Mouse (Mus musculus): Measurements from ENCODE around the gene Cep41.

The Cep41 gene

DNA sequence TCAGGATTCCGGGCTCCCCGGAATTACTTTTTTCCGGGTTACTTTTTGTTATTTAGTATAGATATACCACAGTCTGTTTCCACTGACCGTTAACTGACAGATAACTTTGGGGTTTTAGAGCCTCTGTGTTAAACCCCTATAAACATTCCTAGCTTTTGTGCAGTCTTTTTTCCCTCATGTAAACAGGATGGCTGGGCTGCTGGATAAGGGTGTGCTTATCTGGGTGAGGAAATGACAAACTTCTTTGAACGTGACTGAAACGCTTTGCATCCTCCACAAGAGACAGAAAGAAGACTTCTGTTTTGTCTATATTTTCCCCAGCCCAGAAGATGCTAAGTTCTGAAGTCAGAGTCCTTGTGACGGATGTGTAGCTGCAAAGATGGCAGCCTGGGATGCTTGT is 18.9 kb upstream of the Cep41 start:
- in situ Hi-C loops (cut with MboI, MseI) = loop anchor here (10.0 kb wide), 1 partner anchor 288 kb away; no protein-coding TSS in a partner anchor

DNA sequence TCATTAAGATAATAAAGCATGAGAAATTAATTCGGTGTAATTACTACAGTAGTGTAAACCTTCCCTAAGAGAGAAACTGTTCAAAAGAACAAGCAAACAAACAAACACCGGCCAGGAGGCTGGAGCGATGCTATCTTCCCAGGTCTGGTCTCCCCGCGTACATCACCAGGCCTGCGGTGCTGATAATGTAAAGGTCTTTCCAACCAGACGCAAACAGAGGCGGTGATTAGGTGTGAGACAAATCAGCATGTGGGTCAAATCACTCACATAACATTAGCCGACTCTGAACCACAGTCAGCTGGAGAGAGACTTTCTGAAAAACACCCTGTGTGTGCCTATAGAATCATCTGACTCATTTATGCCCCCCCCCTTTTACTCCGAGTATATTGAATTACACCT is 17.8 kb upstream of the Cep41 start:
- in situ Hi-C loops (cut with MboI, MseI) = loop anchor here (10.0 kb wide), 1 partner anchor 287 kb away; no protein-coding TSS in a partner anchor

- in situ Hi-C loops (cut with MboI, MseI) = loop anchor here (10.0 kb wide), 1 partner anchor 286 kb away; no protein-coding TSS in a partner anchor
These were observed 17.1 kb upstream of the Cep41 start for GRCm38 (mm10) chr6:30710371-30711364.

DNA sequence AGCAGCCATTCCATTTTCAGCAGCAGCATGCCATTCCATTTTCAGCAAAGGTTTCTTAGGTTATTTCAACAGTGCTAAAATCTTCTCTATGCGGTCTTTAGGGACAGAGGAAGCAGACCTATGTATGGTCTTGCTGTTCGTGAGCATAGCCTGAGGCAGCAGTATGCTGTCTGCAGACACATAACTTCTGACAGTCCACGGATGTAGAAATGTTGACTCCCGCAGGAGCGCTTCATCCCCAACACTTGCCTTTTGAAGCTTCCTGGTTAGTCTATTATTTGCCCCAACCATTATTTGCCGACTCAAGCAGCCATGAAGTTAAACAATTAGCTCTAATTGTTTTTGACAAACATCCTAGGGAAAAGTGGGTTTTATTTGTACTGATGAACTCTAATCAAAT is 15.6 kb upstream of the Cep41 start:
- in situ Hi-C loops (cut with MboI, MseI) = no loop called here

GRCm38 (mm10) chr6:30703977-30704602 is 10.5 kb upstream of the Cep41 start:
- in situ Hi-C loops (cut with MboI, MseI) = no loop called here

DNA sequence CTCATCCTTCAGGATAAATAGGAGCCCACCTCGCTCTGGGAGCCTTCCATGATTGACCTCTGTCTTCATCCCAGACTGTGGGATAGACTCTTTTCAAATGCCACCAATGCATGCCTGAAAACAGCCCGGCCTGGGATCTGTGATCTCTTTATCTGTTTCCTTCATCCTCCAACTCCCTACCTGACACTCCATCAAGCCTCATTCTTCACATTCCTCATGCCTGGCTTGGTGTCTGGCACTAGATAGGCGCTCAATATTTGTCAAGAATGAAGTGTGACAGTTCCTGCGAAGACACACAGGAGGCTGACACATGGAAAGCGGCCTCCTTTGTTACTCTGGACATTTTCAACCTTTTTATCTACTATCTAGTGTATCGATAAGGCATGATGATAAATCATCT is 9.9 kb upstream of the Cep41 start:
- in situ Hi-C loops (cut with MboI, MseI) = no loop called here

GRCm38 (mm10) chr6:30702881-30703280 is 9.3 kb upstream of the Cep41 start:
- in situ Hi-C loops (cut with MboI, MseI) = no loop called here

- in situ Hi-C loops (cut with MboI, MseI) = no loop called here
These were observed 6.6 kb upstream of the Cep41 start for GRCm38 (mm10) chr6:30700182-30700581.

DNA sequence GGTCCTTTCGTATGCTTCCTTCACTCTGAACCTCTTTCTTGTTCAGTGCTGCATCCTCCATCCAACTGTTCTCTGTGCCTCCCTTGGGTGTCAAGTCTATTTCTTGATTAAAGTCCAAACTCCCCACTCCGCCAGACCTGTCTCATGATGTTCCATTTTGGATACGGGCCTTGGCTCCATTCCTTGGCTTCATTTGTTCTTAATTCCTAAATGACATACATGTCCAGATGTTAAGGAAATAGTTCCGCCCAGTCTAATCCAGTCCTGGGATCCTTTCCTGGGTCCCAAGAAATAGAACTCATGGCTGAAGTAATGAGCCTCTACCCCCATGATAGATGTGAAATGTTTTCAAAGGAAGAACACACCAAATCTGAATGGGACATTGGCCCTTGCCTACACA is 4.5 kb upstream of the Cep41 start:
- in situ Hi-C loops (cut with MboI, MseI) = no loop called here

GRCm38 (mm10) chr6:30697464-30697863 is 3.9 kb upstream of the Cep41 start:
- in situ Hi-C loops (cut with MboI, MseI) = no loop called here

- in situ Hi-C loops (cut with MboI, MseI) = no loop called here
These were observed 1.6 kb upstream of the Cep41 start for GRCm38 (mm10) chr6:30695124-30695523.

- in situ Hi-C loops (cut with MboI, MseI) = no loop called here
These were observed 660 bp upstream of the Cep41 start for GRCm38 (mm10) chr6:30694209-30694608.

DNA sequence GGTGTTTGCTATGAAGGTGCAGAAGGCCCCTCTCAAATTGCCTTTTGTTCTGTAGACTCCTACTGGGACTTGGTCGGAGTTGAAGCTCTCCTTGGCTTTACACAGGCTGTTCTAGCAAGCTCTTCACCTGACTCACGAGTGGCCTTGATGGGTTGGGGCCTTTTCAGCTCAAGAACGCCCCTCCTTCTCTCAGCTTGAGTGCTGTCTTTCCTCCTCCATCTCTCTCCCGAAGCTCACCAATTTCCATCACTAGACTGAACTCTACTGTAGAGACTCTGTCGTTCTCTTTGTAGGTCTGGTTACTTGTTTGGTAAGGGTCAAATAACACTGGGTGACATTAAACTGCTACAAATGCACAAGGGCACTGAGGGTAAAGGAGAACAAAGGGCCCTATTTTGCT is 723 bp downstream of the Cep41 start:
- in situ Hi-C loops (cut with MboI, MseI) = no loop called here

GRCm38 (mm10) chr6:30687198-30687597 is 6.4 kb downstream of the Cep41 start:
- in situ Hi-C loops (cut with MboI, MseI) = no loop called here

GRCm38 (mm10) chr6:30684570-30684969 is 9.0 kb downstream of the Cep41 start:
- in situ Hi-C loops (cut with MboI, MseI) = no loop called here

GRCm38 (mm10) chr6:30681935-30682900 is 11.3 kb downstream of the Cep41 start:
- in situ Hi-C loops (cut with MboI, MseI) = no loop called here

- in situ Hi-C loops (cut with MboI, MseI) = no loop called here
These were observed 13.1 kb downstream of the Cep41 start for GRCm38 (mm10) chr6:30680442-30680841.

- in situ Hi-C loops (cut with MboI, MseI) = no loop called here
These were observed 14.0 kb downstream of the Cep41 start for GRCm38 (mm10) chr6:30679567-30679966.

DNA sequence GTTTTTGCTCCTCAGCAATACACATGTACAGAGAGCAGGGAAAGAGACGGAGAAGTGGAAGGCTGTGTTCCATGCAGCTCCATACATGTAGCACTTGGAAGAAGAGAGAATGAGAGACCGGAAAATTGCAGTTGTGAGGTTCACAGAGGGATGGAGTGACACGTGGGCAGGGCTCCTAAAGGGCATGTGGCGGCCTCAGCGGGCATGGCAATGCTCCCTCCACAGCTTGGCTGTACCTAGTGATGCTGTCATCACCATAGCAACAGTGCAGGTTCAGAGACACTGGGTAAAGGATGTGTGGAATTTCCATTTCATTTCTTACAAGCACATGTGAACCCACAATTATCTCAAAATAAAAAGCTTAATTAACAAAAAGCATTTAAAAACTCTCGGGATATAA is 15.1 kb downstream of the Cep41 start:
- in situ Hi-C loops (cut with MboI, MseI) = no loop called here

DNA sequence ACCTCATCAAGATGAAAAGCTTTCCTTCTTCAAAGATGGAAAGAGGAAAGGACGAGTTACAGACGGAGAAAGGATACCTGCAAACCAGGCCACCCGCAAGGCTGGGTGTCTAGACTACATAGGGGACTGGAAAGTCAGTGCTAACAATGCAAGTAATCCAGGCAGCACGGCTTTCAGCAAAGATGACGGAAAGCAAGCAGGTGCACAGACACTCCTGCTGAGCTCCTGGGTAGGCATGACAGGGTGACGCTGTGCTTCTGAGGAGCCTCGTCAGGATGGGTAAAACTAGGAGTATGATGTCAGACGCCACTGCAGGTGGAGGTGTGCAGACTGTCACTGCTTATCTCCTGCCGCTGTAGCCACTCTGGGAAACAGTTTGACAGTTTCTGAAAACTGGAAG is 16.0 kb downstream of the Cep41 start:
- in situ Hi-C loops (cut with MboI, MseI) = no loop called here

DNA sequence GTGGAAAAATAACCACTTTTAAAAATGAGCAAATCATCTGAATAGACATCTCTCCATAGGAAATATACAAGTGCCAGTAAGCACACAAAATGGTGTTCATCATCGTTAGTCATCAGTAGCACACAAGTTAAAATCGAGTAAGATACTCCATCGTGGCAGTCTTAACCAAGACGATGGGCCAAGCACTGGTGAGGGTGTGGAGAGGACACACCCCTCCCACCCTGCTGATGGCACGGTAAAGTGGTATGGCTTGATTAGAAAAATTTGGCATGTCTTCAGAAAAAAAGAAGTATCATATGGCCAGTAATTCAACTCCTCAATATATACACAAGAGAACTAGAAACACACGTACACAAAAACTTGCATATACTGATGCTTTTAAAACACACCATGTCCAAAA is 17.0 kb downstream of the Cep41 start:
- in situ Hi-C loops (cut with MboI, MseI) = no loop called here

Data from T-helper 2 cell (primary cell).